Mouse (Mus musculus): ENCODE results near the gene Nphp3.

Nphp3 gene

GRCm38 (mm10) chr9:104001921-104002859 lies at the start of gene Nphp3:
Gene Nphp3, plus strand, starts transcription at chr9:104002544.
- DNase-seq (ENCODE audit: inconsistent ontology term) = peak; percentile 100

GRCm38 (mm10) chr9:103958722-103959121 lies 43.6 kb upstream of the Nphp3 start:
- no peak for DNase-seq (ENCODE audit: inconsistent ontology term)

GRCm38 (mm10) chr9:103959989-103960388 lies 42.4 kb upstream of the Nphp3 start:
- DNase-seq (ENCODE audit: inconsistent ontology term) = no peak

GRCm38 (mm10) chr9:103996496-103996895 lies 5.8 kb upstream of the Nphp3 start:
- peak; percentile 32 for DNase-seq (ENCODE audit: inconsistent ontology term)

DNA sequence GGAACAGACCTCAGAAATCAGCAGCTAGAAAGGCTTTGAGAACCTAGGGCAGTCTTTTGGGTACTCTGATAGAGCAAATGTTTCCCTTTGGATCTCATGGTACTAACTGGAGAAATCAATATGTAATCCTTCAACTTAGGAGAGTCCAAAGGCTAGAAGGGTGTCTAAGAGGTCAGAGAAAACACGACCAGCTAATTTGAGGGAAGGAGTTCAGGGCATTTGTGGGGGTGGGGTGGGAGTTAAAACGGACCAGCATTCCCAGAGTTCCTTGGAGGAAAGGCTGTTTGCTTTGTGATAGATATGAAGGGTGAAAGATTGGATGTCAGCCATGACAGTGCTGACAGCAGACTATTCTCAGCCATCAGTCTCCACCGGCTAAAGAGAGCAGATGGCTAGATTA lies 1.7 kb upstream of the Nphp3 start:
- DNase-seq (ENCODE audit: inconsistent ontology term) = no peak

GRCm38 (mm10) chr9:104002913-104003330 lies 578 bp downstream of the Nphp3 start:
- no peak for DNase-seq (ENCODE audit: inconsistent ontology term)

DNA sequence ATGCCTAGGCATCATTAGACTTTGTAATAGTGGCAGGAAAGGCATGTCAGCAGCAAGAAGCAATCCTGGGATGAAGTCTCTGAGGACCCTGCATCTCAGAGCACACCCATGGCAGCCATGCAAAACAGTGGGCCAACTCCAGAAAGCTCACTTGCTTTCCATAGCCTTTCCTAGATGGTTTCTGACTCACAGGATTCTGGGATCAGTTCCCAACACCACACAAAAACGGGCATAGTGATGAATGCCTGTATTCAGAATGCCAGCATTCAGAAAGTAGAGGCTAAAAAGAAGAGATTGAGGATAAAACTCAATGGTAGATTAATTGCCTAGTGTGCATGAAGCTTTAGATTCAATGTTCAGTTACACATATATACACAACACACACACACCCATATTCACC lies 12.2 kb downstream of the Nphp3 start:
- DNase-seq (ENCODE audit: inconsistent ontology term) = peak; percentile 51

GRCm38 (mm10) chr9:104021026-104021425 lies 18.7 kb downstream of the Nphp3 start:
- no peak for DNase-seq (ENCODE audit: inconsistent ontology term)

DNA sequence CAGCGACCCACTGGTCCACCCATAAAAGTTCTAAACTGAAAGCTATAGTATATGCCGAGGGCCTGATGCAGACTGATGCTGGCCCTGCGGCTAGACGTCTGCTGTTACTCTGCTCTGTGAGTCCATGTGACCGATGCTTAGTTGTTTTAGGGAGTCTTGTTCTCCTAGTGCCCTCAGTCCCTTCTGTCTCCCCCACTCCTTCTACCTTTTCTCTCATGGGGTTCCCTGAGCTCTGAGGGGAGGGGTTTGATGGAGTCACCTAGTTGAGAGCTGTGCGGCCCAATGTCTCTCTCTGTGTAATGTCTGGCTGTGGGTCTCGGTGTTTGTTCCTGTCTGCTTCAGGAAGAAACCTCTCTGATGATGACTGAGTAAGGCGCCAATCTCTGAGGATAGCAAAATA lies 24.8 kb downstream of the Nphp3 start:
- no peak for DNase-seq (ENCODE audit: inconsistent ontology term)

DNA sequence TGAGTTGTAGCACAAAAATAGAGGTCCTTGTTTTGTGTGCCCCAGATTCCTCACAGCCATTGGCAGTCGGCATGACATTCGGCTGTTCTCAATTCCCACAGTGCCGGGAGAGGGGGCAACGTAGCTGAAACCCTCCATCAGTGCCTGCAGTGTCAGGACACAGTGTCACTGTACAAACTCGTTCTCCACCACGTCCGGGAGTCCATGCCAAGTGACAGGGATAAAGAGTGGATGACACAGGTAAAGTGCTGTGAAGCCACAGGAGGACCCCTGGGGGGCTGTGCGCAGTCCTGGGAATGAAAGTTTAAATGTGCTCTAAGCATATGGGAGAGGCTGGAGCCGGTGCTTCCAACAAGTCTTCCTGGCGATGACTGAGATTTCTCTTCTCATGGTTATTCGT lies 27.5 kb downstream of the Nphp3 start:
- DNase-seq (ENCODE audit: inconsistent ontology term) = no peak

- DNase-seq (ENCODE audit: inconsistent ontology term) = no peak
Measured at GRCm38 (mm10) chr9:104034231-104034630, 31.9 kb downstream of the Nphp3 start.

GRCm38 (mm10) chr9:104034718-104035117 lies 32.4 kb downstream of the Nphp3 start:
- no peak for DNase-seq (ENCODE audit: inconsistent ontology term)

GRCm38 (mm10) chr9:104035261-104036015 lies 33.1 kb downstream of the Nphp3 start:
- DNase-seq (ENCODE audit: inconsistent ontology term) = peak; percentile 24

GRCm38 (mm10) chr9:104038266-104038665 lies 35.9 kb downstream of the Nphp3 start:
- DNase-seq (ENCODE audit: inconsistent ontology term) = no peak

DNA sequence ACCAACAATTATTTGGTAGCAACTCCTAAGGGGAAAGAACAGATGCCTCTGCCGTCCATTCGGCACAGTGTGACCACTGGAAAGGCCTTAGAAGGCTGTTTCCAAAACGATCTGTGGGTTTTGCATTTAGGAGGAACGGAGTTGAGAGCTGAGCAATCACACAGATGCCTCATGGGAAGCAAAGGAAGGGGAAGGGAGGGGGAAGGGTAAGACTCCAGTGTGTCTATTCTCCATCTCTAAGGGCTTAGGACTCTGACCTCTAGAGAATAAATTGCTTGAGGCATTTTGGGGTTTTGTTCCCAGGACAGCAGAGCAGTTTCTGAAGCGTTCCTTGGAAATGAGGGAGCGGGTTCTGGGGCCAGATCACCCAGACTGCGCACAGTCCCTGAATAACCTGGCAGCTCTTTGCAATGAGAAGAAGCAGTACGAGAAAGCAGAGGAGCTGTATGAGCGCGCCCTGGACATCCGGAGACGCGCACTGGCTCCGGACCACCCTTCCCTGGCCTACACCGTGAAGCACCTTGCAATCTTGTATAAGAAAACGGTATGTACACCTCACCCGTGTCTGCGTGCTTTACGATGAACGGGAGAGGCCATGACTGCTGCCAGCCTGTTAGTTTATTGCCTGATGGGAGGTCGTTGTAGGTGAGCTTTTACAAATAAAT lies 36.8 kb downstream of the Nphp3 start:
- DNase-seq (ENCODE audit: inconsistent ontology term) = no peak

GRCm38 (mm10) chr9:104039742-104040141 lies 37.4 kb downstream of the Nphp3 start:
- no peak for DNase-seq (ENCODE audit: inconsistent ontology term)

DNA sequence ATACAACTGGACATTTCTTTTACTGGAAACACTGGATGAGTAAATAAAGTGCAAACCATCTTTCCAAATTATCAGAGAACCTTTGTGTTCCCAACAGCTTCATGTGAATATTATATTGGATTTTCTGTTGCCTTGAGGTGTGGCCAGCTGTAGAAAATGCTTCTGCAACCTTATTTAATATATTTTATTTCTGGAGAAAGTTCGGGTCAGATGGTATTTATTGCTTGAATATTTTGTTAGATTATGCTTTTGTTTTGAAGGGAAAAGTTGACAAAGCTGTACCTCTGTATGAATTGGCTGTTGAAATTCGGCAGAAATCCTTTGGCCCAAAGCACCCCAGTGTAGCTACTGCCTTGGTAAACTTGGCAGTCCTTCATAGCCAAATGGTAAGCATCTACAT lies 38.0 kb downstream of the Nphp3 start, which contains the start of gene Gm28305:
Gene Gm28305 (plus strand): TSS at position 301 of the 400 bp plus-strand sequence.
- no peak for DNase-seq (ENCODE audit: inconsistent ontology term)

- DNase-seq (ENCODE audit: inconsistent ontology term) = no peak
Measured at GRCm38 (mm10) chr9:104043676-104044075, 41.3 kb downstream of the Nphp3 start.

DNA sequence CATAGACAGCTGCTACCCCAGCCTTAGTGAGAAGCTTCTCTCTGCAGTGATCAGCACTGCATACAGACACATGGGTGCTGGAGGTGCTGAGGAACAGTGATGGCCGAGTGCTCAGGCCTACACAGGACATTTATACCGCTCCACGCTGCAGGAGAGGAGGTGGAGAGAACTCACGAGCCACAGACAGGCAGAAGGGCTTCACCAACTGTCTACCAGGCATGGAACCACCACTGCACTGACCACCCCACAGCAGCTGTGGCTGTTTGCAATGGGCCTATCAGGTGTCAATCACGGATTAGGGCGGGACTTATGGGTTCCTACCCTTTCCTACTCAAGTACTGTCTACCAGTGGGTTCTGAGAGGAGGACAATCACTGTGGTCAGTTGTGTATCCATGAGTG lies 48.7 kb downstream of the Nphp3 start:
- no peak for DNase-seq (ENCODE audit: inconsistent ontology term)

- DNase-seq (ENCODE audit: inconsistent ontology term) = no peak
Measured at GRCm38 (mm10) chr9:104062430-104063243, 60.3 kb downstream of the Nphp3 start, which contains the start of gene Uba5. Gene Uba5, minus strand, starts transcription at chr9:104063134.
